In genomic region chr7:75806711-75807110, GRCm38 (mm10) we compare ENCODE assay signal across 9 mouse cellular contexts. TPM values are rescaled to one million over a fixed set of nuclear protein-coding genes. Genes with fewer than 3 reads are reported as not detected.
DNase-seq lines count a peak whose midpoint lies in the region; ATAC-seq lines count a peak whose summit lies in the region.
"Had no signal": no experiment of that assay in that cellular context is flagged by ENCODE, and none has a peak within 500 bp of the region (broad histone marks: within the 10 kb centered on the region; RNA-seq: fewer than 3 reads in every experiment).

No protein-coding gene starts in this region.

- no peak for ATAC-seq in midbrain, embryonic 11.5 days (ENCODE audit: low FRiP score)
- ATAC-seq in midbrain, embryonic 13.5 days: no peak
- peak; percentile 53; the same call in 1 of the 2 replicates for ATAC-seq in embryonic facial prominence, embryonic 14.5 days (ENCODE audit: low read depth)
- ATAC-seq in hindbrain, embryonic 16.5 days: peak; percentile 61

- peak; percentile 62 for DNase-seq in midbrain, embryonic 11.5 days (ENCODE audit: low spot score, missing footprints)
- DNase-seq in embryonic facial prominence, embryonic 14.5 days (ENCODE audit: low spot score): peak; percentile 76
- DNase-seq in lung, postnatal 25 days (ENCODE audit: low spot score): peak; percentile 83
- no peak for DNase-seq in right cerebral cortex, adult 18-20 months
- no peak for DNase-seq in frontal cortex, postnatal 25 days (ENCODE audit: low spot score in 2 of 2)
- no peak for DNase-seq in cerebellum, adult 18-20 months

- 64% methylated on average over 4 of the region's 4 CpGs for WGBS in midbrain, embryonic 11.5 days
- 58% methylated on average over 4 of the region's 4 CpGs for WGBS in midbrain, embryonic 13.5 days
- 22% methylated on average over 4 of the region's 4 CpGs for WGBS in embryonic facial prominence, embryonic 14.5 days
- 28% methylated on average over 4 of the region's 4 CpGs for WGBS in hindbrain, embryonic 16.5 days

- H3K9ac ChIP-seq in midbrain, embryonic 11.5 days (ENCODE audit: low read length): no peak overlapping the region
- H3K9ac ChIP-seq in midbrain, embryonic 13.5 days (replicated peaks): no peak overlapping the region
- H3K9ac ChIP-seq in embryonic facial prominence, embryonic 14.5 days (ENCODE audit: low read depth, low read length): no peak overlapping the region
- no peak overlapping the region for H3K9ac ChIP-seq in hindbrain, embryonic 16.5 days (ENCODE audit: low read depth, low read length)

- H3K36me3 ChIP-seq in midbrain, embryonic 11.5 days (ENCODE audit: control insufficient read depth, insufficient read depth, low read length): no peaks in the 10 kb centered on the region
- H3K36me3 ChIP-seq in midbrain, embryonic 13.5 days: no peaks in the 10 kb centered on the region
- H3K36me3 ChIP-seq in embryonic facial prominence, embryonic 14.5 days (ENCODE audit: control insufficient read depth, insufficient read depth, low read length): no peaks in the 10 kb centered on the region
- no peaks in the 10 kb centered on the region for H3K36me3 ChIP-seq in hindbrain, embryonic 16.5 days (ENCODE audit: control insufficient read depth, insufficient read depth, low read length)

- H3K27me3 ChIP-seq in midbrain, embryonic 11.5 days (ENCODE audit: control insufficient read depth, insufficient read depth, low read length): no peaks in the 10 kb centered on the region
- H3K27me3 ChIP-seq in midbrain, embryonic 13.5 days: no peaks in the 10 kb centered on the region
- no peaks in the 10 kb centered on the region for H3K27me3 ChIP-seq in embryonic facial prominence, embryonic 14.5 days (replicated peaks; ENCODE audit: control insufficient read depth, insufficient read depth, low read length)
- no peaks in the 10 kb centered on the region for H3K27me3 ChIP-seq in hindbrain, embryonic 16.5 days (replicated peaks; ENCODE audit: control insufficient read depth, insufficient read depth, low read length)

- no peak overlapping the region for H3K4me2 ChIP-seq in midbrain, embryonic 11.5 days
- no peak overlapping the region for H3K4me2 ChIP-seq in midbrain, embryonic 13.5 days (replicated peaks)
- H3K4me2 ChIP-seq in embryonic facial prominence, embryonic 14.5 days (ENCODE audit: low read depth, low read length): no peak overlapping the region
- no peak overlapping the region for H3K4me2 ChIP-seq in hindbrain, embryonic 16.5 days (ENCODE audit: low read length)

- no peaks in the 10 kb centered on the region for H3K9me3 ChIP-seq in midbrain, embryonic 11.5 days (ENCODE audit: control insufficient read depth, low read length)
- no peaks in the 10 kb centered on the region for H3K9me3 ChIP-seq in midbrain, embryonic 13.5 days
- H3K9me3 ChIP-seq in embryonic facial prominence, embryonic 14.5 days (ENCODE audit: control insufficient read depth, low read length): no peaks in the 10 kb centered on the region
- no peaks in the 10 kb centered on the region for H3K9me3 ChIP-seq in hindbrain, embryonic 16.5 days (ENCODE audit: control insufficient read depth, low read length)

- no peaks in the 10 kb centered on the region for H3K4me1 ChIP-seq in midbrain, embryonic 11.5 days (ENCODE audit: control insufficient read depth, insufficient read depth, low read length)
- peaks cover 8% of the 10 kb centered on the region; the same call in 1 of the 2 replicates for H3K4me1 ChIP-seq in midbrain, embryonic 13.5 days (replicated peaks)
- peaks cover 6% of the 10 kb centered on the region for H3K4me1 ChIP-seq in embryonic facial prominence, embryonic 14.5 days (ENCODE audit: control insufficient read depth, insufficient read depth, low read length)
- no peaks in the 10 kb centered on the region for H3K4me1 ChIP-seq in hindbrain, embryonic 16.5 days (ENCODE audit: control insufficient read depth, insufficient read depth, low read depth, low read length)

- no peak overlapping the region for H3K27ac ChIP-seq in midbrain, embryonic 11.5 days (ENCODE audit: low read depth, low read length)
- H3K27ac ChIP-seq in midbrain, embryonic 13.5 days: no peak overlapping the region
- H3K27ac ChIP-seq in embryonic facial prominence, embryonic 14.5 days (replicated peaks; ENCODE audit: low read depth, low read length): peak overlapping the region; percentile 29
- no peak overlapping the region for H3K27ac ChIP-seq in hindbrain, embryonic 16.5 days (ENCODE audit: low read depth, low read length)
- H3K27ac ChIP-seq: macrophage had no signal

- H3K4me3 ChIP-seq in midbrain, embryonic 11.5 days (ENCODE audit: low read depth, low read length): no peak overlapping the region
- no peak overlapping the region for H3K4me3 ChIP-seq in midbrain, embryonic 13.5 days (replicated peaks)
- H3K4me3 ChIP-seq in embryonic facial prominence, embryonic 14.5 days (ENCODE audit: low read depth, low read length): no peak overlapping the region
- no peak overlapping the region for H3K4me3 ChIP-seq in hindbrain, embryonic 16.5 days (ENCODE audit: low read length)

RNA-seq across cellular contexts. Expression of gene Klhl25, which starts 41.4 kb away (rescaled TPM):
- polyA plus RNA-seq in midbrain, embryonic 11.5 days (2014; fragmentation: Nextera tagmentation; extraction: Ambion mirVana): 17.7 and 21.2 TPM in 2 replicates
- polyA plus RNA-seq in midbrain, embryonic 13.5 days (2015; fragmentation: Nextera tagmentation; extraction: Ambion mirVana): 22.6 and 25.8 TPM in 2 replicates
- polyA plus RNA-seq in embryonic facial prominence, embryonic 14.5 days (2014; fragmentation: Nextera tagmentation; extraction: Ambion mirVana): 17.3 and 20.1 TPM in 2 replicates
- polyA plus RNA-seq in hindbrain, embryonic 16.5 days (2015; fragmentation: Nextera tagmentation; extraction: Ambion mirVana): 30.8 and 33.0 TPM in 2 replicates

Comparison
In these comparisons a context has a peak if more than half of its experiments do, and no peak if none do; other contexts are left out.
1. ATAC-seq: peak in embryonic facial prominence, embryonic 14.5 days (single experiment) and hindbrain, embryonic 16.5 days (single experiment); none in midbrain, embryonic 11.5 days (single experiment) and midbrain, embryonic 13.5 days (single experiment).
2. DNase-seq: peak in midbrain, embryonic 11.5 days (single experiment), embryonic facial prominence, embryonic 14.5 days (single experiment) and lung, postnatal 25 days (single experiment); none in right cerebral cortex, adult 18-20 months (single experiment), frontal cortex, postnatal 25 days (0 of 2) and cerebellum, adult 18-20 months (0 of 2).